Mouse (Mus musculus): ENCODE data around the gene Tmem211.

Gene Tmem211

DNA sequence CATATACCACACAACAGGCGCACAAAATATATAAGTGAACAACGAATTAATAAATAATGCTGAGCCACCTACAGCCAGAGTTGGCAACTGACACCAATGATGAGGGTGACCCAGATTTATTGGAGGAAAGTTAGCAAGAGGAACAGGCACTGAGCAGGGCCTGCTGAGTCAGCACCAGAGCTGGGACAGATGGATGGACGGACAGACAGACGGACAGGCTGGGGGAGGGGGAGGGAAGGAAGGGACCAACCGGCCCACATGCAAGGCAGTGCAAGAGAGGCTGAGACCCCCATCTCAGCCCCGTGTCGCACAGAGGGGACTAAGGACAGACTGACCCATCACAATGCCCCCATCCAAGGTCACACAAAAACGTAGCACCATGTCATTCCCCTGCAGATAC is 12.7 kb upstream of the Tmem211 start:
- DNase-seq: no peak

DNA sequence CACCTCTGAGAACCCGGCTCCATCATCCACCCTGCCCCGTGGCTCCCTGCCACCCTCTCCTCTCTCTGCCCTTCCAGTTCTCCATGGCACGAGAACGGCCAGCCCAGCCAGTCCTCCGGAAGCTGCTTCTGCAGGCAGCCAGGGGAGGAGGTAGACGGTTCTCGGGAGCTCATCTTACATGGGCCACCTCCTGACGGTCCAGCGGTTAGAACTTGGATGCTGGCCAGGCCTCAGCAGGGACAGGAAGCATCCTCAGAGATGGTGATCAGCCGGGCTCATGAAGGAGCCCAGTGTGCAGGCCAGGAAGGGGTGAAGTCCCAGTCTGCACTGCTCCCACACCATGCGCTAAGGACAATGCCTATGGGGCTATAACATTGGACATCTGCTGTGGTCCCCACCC is 12.3 kb upstream of the Tmem211 start:
- DNase-seq: no peak

DNA sequence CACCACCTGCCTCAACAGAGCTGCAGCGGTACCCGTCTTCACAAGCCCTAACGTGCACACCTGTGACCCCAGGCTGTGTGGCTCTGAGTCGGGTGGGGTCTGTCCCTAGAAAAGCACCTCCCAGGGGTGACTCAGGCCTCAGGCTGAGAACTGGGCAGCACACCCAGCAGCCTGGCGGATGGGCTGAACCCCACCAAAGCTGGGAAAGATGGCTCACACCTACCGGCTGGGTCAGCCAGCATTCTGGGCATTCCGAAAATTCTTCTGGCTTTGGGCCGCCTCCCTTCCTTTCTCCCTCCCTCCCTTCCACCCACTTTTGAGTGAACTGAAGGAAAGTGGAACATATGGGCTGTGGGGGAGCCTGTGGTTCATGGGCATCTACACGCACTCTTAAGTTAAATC is 11.1 kb upstream of the Tmem211 start:
- DNase-seq: no peak

DNA sequence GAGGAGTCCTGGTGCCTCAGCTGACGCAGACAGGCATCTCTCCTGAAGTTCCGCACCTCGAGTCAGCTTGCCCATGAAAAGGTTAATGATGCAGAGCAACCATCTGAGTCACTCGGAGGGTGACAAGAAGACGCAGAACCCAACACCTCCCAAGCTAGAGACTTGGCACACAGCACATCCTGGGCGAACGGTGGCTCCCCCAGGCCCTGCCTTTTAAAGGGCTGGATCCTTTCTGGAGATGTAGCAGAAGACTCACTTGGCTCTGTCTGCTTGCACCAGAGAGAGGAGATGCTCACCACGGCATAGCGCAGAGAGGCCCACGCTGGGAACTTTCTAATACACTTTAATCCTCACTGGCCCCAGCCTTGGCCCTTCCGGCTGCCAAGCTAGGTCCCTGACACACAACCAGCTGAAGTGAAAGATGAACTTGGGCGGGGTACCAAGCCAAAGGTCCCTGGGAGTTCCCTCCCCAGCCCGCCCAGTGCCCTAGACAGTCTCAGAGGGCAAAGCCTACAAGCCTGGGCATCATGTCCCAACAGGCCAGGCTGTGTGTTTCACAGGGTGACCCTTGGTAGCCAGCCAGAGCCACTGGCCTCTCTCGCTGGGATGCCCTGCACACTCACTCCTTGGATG is 10.3 kb upstream of the Tmem211 start:
- no peak for DNase-seq

GRCm38 (mm10) chr5:113217076-113217475 is 9.6 kb upstream of the Tmem211 start:
- no peak for DNase-seq

GRCm38 (mm10) chr5:113218617-113219235 is 8.0 kb upstream of the Tmem211 start:
- DNase-seq: no peak

GRCm38 (mm10) chr5:113219450-113219849 is 7.3 kb upstream of the Tmem211 start:
- no peak for DNase-seq

DNA sequence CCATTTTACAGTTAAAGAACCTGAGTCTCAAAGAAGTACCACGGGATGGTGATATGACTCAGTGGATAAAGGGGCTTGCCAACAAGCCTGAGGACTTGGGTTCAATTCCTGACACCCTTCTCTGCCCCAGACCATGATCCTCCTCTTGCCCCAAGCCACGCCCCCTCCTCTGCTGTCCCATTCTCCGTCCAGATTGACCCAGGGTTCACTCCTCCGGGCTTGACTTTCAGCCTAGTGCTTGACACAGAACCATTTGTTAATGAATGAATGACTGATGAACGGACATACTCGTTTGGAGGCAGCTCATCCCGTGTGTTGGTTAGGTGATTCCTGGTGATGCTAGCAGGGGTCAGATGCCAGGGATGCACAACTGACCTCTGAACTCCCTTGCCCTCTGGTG is 6.8 kb upstream of the Tmem211 start:
- DNase-seq: no peak

DNA sequence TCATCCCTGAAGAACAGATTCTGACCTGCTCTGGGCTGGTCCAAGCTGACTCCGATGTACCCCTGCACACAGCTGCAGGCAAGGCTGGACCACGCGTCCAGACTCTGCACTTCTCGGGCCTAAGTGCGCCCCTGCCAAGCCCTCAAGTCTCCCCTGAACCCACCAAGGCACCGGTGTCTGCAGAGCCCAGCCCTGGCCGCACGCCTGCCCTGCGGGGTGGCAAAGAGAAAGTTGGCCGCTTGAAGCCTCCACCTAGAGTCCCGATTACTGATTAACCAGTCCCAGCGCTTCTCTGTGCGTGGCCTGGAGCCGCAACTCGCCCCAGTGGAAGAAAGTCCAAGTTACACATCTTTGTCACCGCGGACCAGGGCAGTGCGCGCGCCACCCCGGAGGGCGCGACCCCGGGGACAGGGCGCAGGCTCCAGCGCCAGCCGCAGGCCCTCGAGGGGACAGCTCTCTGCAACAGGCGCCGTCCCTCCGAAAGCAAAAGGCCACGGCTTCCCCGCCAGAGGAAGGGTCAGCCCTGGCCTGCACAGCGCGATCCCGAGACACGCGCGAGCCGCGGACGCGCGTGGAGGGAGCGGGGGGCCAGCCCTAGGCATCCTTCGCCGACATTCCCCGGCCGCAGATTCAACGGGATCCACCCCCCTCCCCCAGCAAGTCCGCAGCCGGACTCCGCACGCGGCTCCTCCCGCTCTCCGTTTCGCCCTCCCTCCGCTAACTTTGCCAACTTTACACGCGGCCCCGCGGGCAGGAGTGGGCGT is 6.1 kb upstream of the Tmem211 start:
- peak in 1 of 2 experiments; percentile 12 for DNase-seq

- DNase-seq: peak; percentile 32 to 48
Measured at GRCm38 (mm10) chr5:113221147-113221865, 5.4 kb upstream of the Tmem211 start, which contains the start of gene 2900026A02Rik. Gene 2900026A02Rik, minus strand, starts transcription at chr5:113221236.

DNA sequence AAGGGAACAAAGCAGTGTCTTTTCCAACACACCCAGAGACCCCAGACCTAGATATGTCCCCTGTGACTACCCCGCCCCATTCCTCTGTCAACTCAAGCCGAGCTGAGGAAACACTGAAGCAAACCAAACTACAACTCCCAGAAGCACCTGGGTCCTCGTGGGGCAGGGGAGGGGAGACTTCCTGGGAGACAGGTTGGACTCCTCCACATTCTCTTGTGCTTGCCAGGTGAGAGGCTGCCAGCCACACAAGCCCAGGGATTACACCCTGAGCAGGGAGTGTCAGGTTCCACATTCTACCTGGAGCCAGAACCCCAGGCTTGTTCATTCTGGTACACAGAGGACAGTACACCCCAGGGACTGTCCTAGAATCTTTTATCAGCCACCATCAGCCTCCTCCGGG is 2.8 kb upstream of the Tmem211 start:
- no peak for DNase-seq

DNA sequence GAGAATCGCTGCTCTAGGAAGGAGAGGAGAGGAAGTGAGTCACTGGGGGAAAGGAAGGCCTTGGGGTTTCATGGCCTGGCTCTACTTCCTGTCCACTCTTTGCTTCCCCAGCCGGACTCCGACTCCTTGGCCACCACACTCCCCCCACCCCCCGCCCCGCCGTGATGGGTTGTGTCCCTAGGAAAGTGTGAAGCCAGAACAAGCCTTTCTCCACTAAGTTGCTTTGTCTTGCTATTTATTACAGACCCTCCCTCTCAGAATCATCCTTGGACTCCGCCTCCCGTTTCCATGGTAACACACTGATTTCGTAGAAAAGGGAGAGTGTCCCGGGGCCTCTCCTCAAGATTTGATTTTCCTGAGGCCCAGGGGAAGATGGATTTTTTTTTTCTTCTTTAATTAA is 1.4 kb upstream of the Tmem211 start:
- no peak for DNase-seq

DNA sequence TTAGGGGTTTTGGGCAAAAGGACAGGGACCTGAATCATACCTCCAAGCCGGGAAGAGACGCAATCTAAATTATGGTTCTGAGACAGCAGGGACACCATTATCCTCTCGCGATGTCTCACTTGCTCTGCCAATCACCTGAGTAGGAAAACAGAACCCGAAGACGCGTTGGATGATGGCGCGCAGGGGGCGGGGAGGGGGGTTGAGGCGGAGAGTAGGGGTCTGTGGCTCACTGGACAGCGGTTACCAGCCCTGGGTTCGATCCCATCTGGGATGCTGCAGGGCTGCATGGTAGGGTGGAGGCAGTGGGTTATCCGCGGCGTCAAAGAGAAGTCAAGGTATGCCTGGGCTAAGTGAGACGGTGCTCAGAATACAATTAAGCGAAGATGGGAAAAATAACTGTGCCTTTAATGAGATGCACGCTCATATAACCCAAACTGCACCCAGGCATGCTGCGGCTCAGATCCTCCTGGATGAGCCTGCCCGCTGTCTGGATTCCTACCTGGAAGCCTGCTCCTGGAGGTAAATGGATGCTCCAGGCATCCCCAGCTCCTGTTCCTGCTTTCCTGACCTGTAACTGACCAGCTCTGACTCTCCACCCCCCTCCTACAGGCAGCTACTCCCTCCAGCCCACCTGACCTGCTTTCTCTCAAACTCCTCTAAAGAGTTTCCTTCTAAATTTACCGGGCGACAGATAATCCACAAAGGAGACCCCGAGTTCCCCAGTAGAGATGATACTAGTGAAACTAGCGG is 848 bp upstream of the Tmem211 start:
- no peak for DNase-seq

DNA sequence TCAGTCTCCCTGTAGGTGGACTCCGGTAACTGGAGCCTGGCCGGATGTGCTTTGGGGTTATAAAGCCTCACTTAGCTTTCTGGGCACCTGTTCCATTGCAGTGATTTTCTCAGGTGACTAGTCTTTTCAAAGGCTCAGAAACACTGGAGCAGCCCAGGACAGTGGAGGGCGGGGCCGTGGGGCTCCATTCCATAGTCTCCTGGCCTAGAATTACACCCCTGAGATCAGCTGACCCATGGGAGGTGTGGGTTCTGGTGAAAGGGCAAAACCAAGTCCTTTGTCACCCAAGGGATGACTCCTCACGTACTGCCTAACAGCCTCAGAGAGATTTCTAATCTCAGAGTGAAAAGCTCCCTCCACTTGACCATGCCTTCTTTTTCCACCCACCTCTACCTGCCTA is 3.5 kb downstream of the Tmem211 start:
- DNase-seq: no peak

GRCm38 (mm10) chr5:113249263-113249930 is 22.7 kb downstream of the Tmem211 start:
- DNase-seq: no peak

GRCm38 (mm10) chr5:113250806-113251205 is 24.1 kb downstream of the Tmem211 start:
- no peak for DNase-seq

DNA sequence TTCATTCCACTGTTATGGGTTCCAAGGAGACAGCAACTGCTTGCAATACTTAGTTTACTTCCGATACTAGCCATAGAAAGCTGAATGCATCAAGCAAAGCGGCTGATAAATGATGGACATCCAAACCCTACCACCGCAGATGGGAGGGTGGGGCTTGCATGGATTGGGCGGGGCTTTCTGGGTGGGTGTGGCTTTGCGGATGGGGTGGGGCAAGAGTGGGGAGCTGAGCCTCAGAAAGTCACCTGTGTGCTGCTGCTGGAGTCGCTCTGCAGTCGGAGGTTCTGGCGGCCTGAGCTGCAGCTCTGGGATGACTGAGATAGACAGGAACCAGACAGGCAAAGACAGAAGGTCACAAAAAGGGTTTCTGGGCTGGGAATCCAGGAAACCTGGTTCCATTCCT is 38.9 kb downstream of the Tmem211 start:
- no peak for DNase-seq

GRCm38 (mm10) chr5:113268246-113268645 is 41.5 kb downstream of the Tmem211 start:
- no peak for DNase-seq

- DNase-seq: no peak
Measured at GRCm38 (mm10) chr5:113270043-113270442, 43.3 kb downstream of the Tmem211 start.

GRCm38 (mm10) chr5:113271207-113271811 is 44.6 kb downstream of the Tmem211 start:
- DNase-seq: no peak

DNA sequence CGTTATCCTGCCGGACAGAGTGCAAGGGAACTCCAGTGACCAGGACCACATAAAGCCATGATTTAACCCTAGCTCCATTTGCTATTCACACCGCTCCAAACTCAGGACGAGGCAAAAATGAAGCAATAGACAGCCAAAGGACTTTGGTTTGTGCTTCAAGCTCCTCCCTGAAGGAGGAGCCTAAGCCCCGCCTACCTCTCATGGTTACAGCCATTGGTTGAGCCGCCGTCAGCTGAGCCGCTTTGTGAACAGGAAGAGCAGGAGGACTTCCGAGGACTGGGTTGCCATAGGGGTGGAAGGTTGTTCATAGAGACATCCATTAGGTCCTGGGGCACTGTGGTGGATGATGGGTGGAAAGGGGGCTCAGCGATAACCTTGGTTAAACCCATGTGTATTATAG is 49.1 kb downstream of the Tmem211 start:
- DNase-seq: no peak
